Mouse (Mus musculus) heart, adult 2 months (tissue): ENCODE measurements around the gene Tex16. TPM values are rescaled to one million over a fixed set of nuclear protein-coding genes. Genes with fewer than 3 reads are reported as not detected.

Source experiments
- DNase-seq, 2 experiments: peaks; one replicate each; pipeline ENCODE4 v3.0.0; 2021
- H3K27ac ChIP-seq: fragments of 200-600 bp; 2 replicates; pipeline ENCODE4 v1.8.1; 2022
- H3K27me3 ChIP-seq: fragments of 200-500 bp; 2 replicates; pipeline ENCODE4 v1.6.1; 2012; ENCODE audit warnings: mild to moderate bottlenecking, low read length, inconsistent platforms, mixed read lengths; ENCODE audit not compliant: control insufficient read depth, insufficient read depth
- H3K36me3 ChIP-seq: fragments of 200-500 bp; 2 replicates; pipeline ENCODE4 v1.6.1; 2012; ENCODE audit warnings: low read length, inconsistent platforms; ENCODE audit not compliant: control insufficient read depth, insufficient read depth
- H3K4me1 ChIP-seq: fragments of 200-500 bp; 2 replicates; pipeline ENCODE4 v1.6.1; 2011; ENCODE audit warnings: low read length; ENCODE audit not compliant: control insufficient read depth, insufficient read depth
- H3K4me3 ChIP-seq: fragments of 200-600 bp; 2 replicates; pipeline ENCODE4 v1.8.1; 2022
- H3K79me2 ChIP-seq: fragments of 200-500 bp; replicated peaks from 2 replicates; pipeline ENCODE4 v1.6.1; 2012; ENCODE audit warnings: mild to moderate bottlenecking, inconsistent platforms, low read length, moderate library complexity, mixed read lengths; ENCODE audit not compliant: control insufficient read depth, insufficient read depth
- H3K9ac ChIP-seq: fragments of 200-500 bp; 2 replicates; pipeline ENCODE4 v1.6.1; 2012; ENCODE audit warnings: low read depth, mild to moderate bottlenecking, control low read depth, inconsistent platforms, low read length, mixed read lengths
- CTCF ChIP-seq: fragments of 200-600 bp; IDR thresholded peaks from 2 replicates; pipeline ENCODE4 v1.8.1; 2022; ENCODE audit warnings: antibody characterized with exemption, mild to moderate bottlenecking, moderate library complexity
- EP300 ChIP-seq: fragments of 200-500 bp; IDR thresholded peaks from 2 replicates; pipeline ENCODE4 v1.6.1; 2011; ENCODE audit warnings: low read depth, low read length, control low read depth; ENCODE audit not compliant: insufficient read depth
- POLR2A ChIP-seq: fragments of 200-500 bp; IDR thresholded peaks from 2 replicates; pipeline ENCODE4 v1.6.1; 2011; ENCODE audit warnings: mild to moderate bottlenecking, low read depth, low read length, control low read depth; ENCODE audit not compliant: insufficient read depth
- WGBS: fragments of 180-500 bp; shearing (Covaris S2); methylation state at CpG from one replicate; pipeline ENCODE4 v1.1.7; 2018; 5-methylcytosine and 5-hydroxymethylcytosine counted together
- intact Hi-C: fragments of 180-260 bp; cut with DNase I; formaldehyde crosslinking; loops from one replicate; pipeline ENCODE4 v1.15.1; 2025
- long read RNA-seq: library from polyadenylated mRNA; stranded (forward); transcript quantifications from one replicate; pipeline ENCODE4 v2.0.0, GENCODE M21; 2021
- polyA plus RNA-seq: library from polyadenylated mRNA; depleted of rRNA; stranded (reverse); fragments of >200 nt; gene quantifications from 2 replicates; pipeline ENCODE4 v1.2.3, GENCODE M21; 2012; rRNA removed
- total RNA-seq, 2 experiments: library from RNA; stranded (reverse); gene quantifications; 2 replicates each; pipeline ENCODE4 v1.2.3; 2021

The Tex16 gene
- total RNA-seq: not detected
- polyA plus RNA-seq: not detected in 2 replicates
- long read RNA-seq: 0 reads

DNA sequence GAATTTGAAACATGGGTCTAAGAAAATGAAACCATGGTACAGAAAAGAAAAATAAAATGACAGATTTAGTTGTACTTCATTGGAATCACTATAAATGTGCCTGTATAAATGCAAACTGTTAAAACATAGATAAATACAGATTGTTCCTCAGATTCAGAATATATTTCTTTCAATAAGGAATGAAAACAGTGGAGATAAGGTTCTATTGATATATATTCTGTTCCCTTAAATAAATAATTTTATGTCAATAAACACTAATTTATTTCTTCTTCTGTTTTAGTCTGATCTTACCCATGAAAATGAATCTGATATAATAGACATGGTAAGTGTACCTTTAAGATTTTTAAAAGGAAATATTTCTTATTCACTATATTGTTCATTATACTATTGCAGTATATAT, at the start of gene Tex16:
Gene Tex16 (plus strand): TSS at position 301 of the 400 bp plus-strand sequence.
- H3K4me1 ChIP-seq: no peaks in the 10 kb centered on the region
- intact Hi-C loops: no loop called here
- H3K9ac ChIP-seq: no peak within 1 kb of the TSS
- no peaks in the 10 kb centered on the region for H3K79me2 ChIP-seq
- H3K4me3 ChIP-seq: no peak within 1 kb of the TSS
- H3K27ac ChIP-seq: no peak within 1 kb of the TSS
- TF ChIP-seq EP300: no peak
- TF ChIP-seq POLR2A: no peak
- TF ChIP-seq CTCF: no peak
- H3K27me3 ChIP-seq: no peaks in the 10 kb centered on the region
- H3K36me3 ChIP-seq: no peaks in the 10 kb centered on the region
- DNase-seq: no peak

DNA sequence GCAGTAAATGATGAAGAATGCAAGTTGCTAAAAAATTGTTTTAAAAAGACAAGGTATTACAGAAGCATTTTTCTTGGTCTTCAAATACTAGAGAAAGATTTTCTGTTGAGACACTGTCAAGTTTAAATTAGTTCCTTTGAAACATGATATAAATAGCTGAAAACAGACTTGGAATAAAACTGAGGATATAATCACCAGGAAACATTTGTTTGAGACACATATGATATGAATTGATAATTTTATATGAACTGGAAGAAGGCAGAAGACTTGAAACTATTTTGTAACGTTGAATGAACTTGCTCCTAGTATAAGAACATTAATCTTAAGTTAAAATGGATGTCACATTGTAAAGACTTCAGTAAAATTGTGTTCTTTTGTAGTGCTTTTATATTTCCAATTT, 11.1 kb upstream of the Tex16 start:
- DNase-seq: no peak
- H3K79me2 ChIP-seq: no peaks in the 10 kb centered on the region
- no peaks in the 10 kb centered on the region for H3K4me1 ChIP-seq
- intact Hi-C loops: no loop called here
- H3K9ac ChIP-seq: no peak overlapping the region
- H3K27me3 ChIP-seq: no peaks in the 10 kb centered on the region
- H3K4me3 ChIP-seq: no peak overlapping the region
- no peaks in the 10 kb centered on the region for H3K36me3 ChIP-seq
- TF ChIP-seq POLR2A (no peak), CTCF (no peak), EP300 (no peak)
- H3K27ac ChIP-seq: no peak overlapping the region
- 16% methylated on average over 1 of the region's 1 CpGs for WGBS

Other genes with a start within 250 kb of the Tex16 start
- gene Gm45194, start 119.6 kb upstream of the Tex16 start, total RNA-seq: not detected
- not detected in 2 replicates for gene Gm45194, start 119.6 kb upstream of the Tex16 start, polyA plus RNA-seq
- gene 4933403O08Rik, start 228.0 kb downstream of the Tex16 start, total RNA-seq: not detected
- gene 4933403O08Rik, start 228.0 kb downstream of the Tex16 start, polyA plus RNA-seq: not detected in 2 replicates